ENCODE assay signal across 10 mouse cellular contexts in the genomic region with DNA sequence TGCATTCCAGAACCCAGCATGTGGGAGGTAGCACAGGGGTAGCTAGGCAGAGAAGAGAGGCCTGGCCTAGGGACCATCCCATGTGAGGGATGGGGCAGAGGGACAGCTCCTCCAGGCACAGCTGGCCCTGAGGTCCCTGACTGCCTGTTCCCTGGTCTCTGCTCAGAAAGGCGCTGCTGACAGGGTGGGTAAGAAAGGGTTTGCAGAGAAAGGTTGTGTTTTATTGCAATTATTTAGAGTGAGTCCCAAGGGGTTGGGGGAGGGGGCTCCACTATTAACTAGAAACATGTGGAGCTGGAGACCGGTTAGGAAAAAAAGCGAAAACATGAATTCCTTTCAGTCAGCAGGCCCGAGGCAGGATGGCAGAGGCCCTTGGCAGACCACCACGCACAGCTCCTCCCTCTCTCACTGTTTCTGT. TPM values are rescaled to one million over a fixed set of nuclear protein-coding genes. Genes with fewer than 3 reads are reported as not detected.
A peak's percentile ranks its signal among the peaks of the same experiment; 100 is the strongest.
DNase-seq lines count a peak whose midpoint lies in the region; ATAC-seq and TF ChIP-seq lines count a peak whose summit lies in the region.
"Had no signal": no experiment of that assay in that cellular context is flagged by ENCODE, and none has a peak within 500 bp of the region (broad histone marks: within the 10 kb centered on the region; RNA-seq: fewer than 3 reads in every experiment).

No protein-coding gene starts in this region.

- ATAC-seq in limb, embryonic 12.5 days (ENCODE audit: insufficient number of reproducible peaks, insufficient read depth, low FRiP score, low TSS enrichment, low read depth), result peak; percentile 82

- no peak for DNase-seq in kidney, adult 2 months
- DNase-seq in kidney, adult 8-10 months, result no peak
- DNase-seq in NIH3T3 (ENCODE audit: low read depth), result peak; percentile 92
- peak; percentile 87 for DNase-seq in forelimb bud, embryonic 11.5 days (ENCODE audit: low read depth, low spot score)
- DNase-seq in right cerebral cortex, postnatal 14 days, result no peak
- no peak for DNase-seq in adrenal gland, adult 2 months
- no peak for DNase-seq in urinary bladder, adult 18-20 months (ENCODE audit: low spot score in 2 of 2)
- DNase-seq: thymus, postnatal 36 days had no signal

- H3K4me3 ChIP-seq in kidney, adult 2 months (ENCODE audit: insufficient read depth, low read depth, low read length), result no peak overlapping the region
- peak overlapping the region; percentile 6 for H3K4me3 ChIP-seq in limb, embryonic 12.5 days (replicated peaks)

- TF ChIP-seq POLR2A in kidney, adult 2 months (IDR thresholded peaks at IDR 0.05; ENCODE audit: low read depth, low read length), result no peak

- WGBS in kidney, adult 2 months, result 63% methylated on average over 5 of the region's 5 CpGs
- WGBS in limb, embryonic 12.5 days, result 14% methylated on average over 5 of the region's 5 CpGs

- H3K9ac ChIP-seq in limb, embryonic 12.5 days (replicated peaks), result peak overlapping the region; percentile 57

- no peak for TF ChIP-seq CTCF in kidney, adult 2 months (conservative IDR thresholded peaks at IDR 0.05; ENCODE audit: insufficient read depth, insufficient read length, low read depth, low read length)

- H3K4me1 ChIP-seq in kidney, adult 2 months (ENCODE audit: control insufficient read depth, insufficient read depth, low read length), result 0 out of 2 replicates have a peak, but pooled peaks cover 6% of the 10 kb centered on the region
- peaks cover 43% of the 10 kb centered on the region for H3K4me1 ChIP-seq in limb, embryonic 12.5 days (replicated peaks)

- H3K27ac ChIP-seq in kidney, adult 2 months (ENCODE audit: insufficient read depth, low read depth, low read length), result peak overlapping the region; percentile 19
- H3K27ac ChIP-seq in limb, embryonic 12.5 days, result peak overlapping the region; percentile 98

- H3K36me3 ChIP-seq in kidney, adult 2 months (ENCODE audit: control insufficient read depth, insufficient read depth, low read length), result no peaks in the 10 kb centered on the region
- H3K36me3 ChIP-seq in limb, embryonic 12.5 days, result peaks cover 61% of the 10 kb centered on the region

- no peaks in the 10 kb centered on the region for H3K27me3 ChIP-seq in kidney, adult 2 months (replicated peaks; ENCODE audit: control insufficient read depth, insufficient read depth, low read length)
- H3K27me3 ChIP-seq in limb, embryonic 12.5 days, result no peaks in the 10 kb centered on the region

- peak overlapping the region; percentile 48 for H3K4me2 ChIP-seq in limb, embryonic 12.5 days

- no peaks in the 10 kb centered on the region for H3K9me3 ChIP-seq in limb, embryonic 12.5 days

RNA-seq across cellular contexts. Expression of a gene that starts 7.1 kb away (rescaled TPM):
- polyA plus RNA-seq in kidney, adult 2 months (2012; rRNA removed), result 13.6 and 15.8 TPM in 2 replicates
- 23.3 and 24.9 TPM in 2 replicates for polyA plus RNA-seq in limb, embryonic 12.5 days (2016; fragmentation: Nextera tagmentation; extraction: Ambion mirVana)
- total RNA-seq in adrenal gland, adult 2 months (2021), result 10 to 100 TPM in 1 of 2 experiments, 1 to 10 TPM in 1; 4.8 to 10.1 TPM
- polyA plus RNA-seq in adrenal gland, adult 2 months (2012; rRNA removed), result 9.4 and 13.8 TPM in 2 replicates

RNA-seq across cellular contexts. Expression of a gene that starts 7.2 kb away (rescaled TPM):
- 152 and 174 TPM in 2 replicates for polyA plus RNA-seq in kidney, adult 2 months (2012; rRNA removed)
- 68.6 and 77.7 TPM in 2 replicates for polyA plus RNA-seq in limb, embryonic 12.5 days (2016; fragmentation: Nextera tagmentation; extraction: Ambion mirVana)
- 100 to 1,000 TPM in 1 of 2 experiments, 10 to 100 TPM in 1; 83.5 to 110 TPM for total RNA-seq in adrenal gland, adult 2 months (2021)
- polyA plus RNA-seq in adrenal gland, adult 2 months (2012; rRNA removed), result 160 and 180 TPM in 2 replicates

RNA-seq across cellular contexts. Expression of a gene that starts 10.5 kb away (rescaled TPM):
- 111 and 123 TPM in 2 replicates for polyA plus RNA-seq in kidney, adult 2 months (2012; rRNA removed)
- polyA plus RNA-seq in limb, embryonic 12.5 days (2016; fragmentation: Nextera tagmentation; extraction: Ambion mirVana), result 58.9 and 59.3 TPM in 2 replicates
- 10 to 100 TPM; 51.8 to 76.0 TPM for total RNA-seq in adrenal gland, adult 2 months (2021)
- polyA plus RNA-seq in adrenal gland, adult 2 months (2012; rRNA removed), result 120 and 150 TPM in 2 replicates

RNA-seq across cellular contexts. Expression of a gene that starts 18.7 kb away (rescaled TPM):
- not detected in 2 replicates for polyA plus RNA-seq in kidney, adult 2 months (2012; rRNA removed)
- 0.49 and 1.3 TPM in 2 replicates for polyA plus RNA-seq in limb, embryonic 12.5 days (2016; fragmentation: Nextera tagmentation; extraction: Ambion mirVana)
- not detected for total RNA-seq in adrenal gland, adult 2 months (2021)
- 0.60 and 2.4 TPM in 2 replicates for polyA plus RNA-seq in adrenal gland, adult 2 months (2012; rRNA removed)
- polyA plus RNA-seq: frontal cortex, adult 2 months had no signal

RNA-seq across cellular contexts. Expression of a gene that starts 29.9 kb away (rescaled TPM):
- 44.3 and 57.6 TPM in 2 replicates for polyA plus RNA-seq in kidney, adult 2 months (2012; rRNA removed)
- 24.5 and 28.4 TPM in 2 replicates for polyA plus RNA-seq in limb, embryonic 12.5 days (2016; fragmentation: Nextera tagmentation; extraction: Ambion mirVana)
- total RNA-seq in adrenal gland, adult 2 months (2021), result 10 to 100 TPM; 40.8 to 51.3 TPM
- 86.0 and 99.0 TPM in 2 replicates for polyA plus RNA-seq in adrenal gland, adult 2 months (2012; rRNA removed)

Comparison
In these comparisons a context has a peak if more than half of its experiments do, and no peak if none do; other contexts are left out.
1. DNase-seq: peak in NIH3T3 (single experiment) and forelimb bud, embryonic 11.5 days (single experiment); none in kidney, adult 2 months (single experiment), kidney, adult 8-10 months (0 of 2), right cerebral cortex, postnatal 14 days (single experiment), adrenal gland, adult 2 months (single experiment) and urinary bladder, adult 18-20 months (0 of 2).